Mouse (Mus musculus) mammary gland, adult 2 months (tissue): ENCODE measurements around the gene Gm10985. TPM values are rescaled to one million over a fixed set of nuclear protein-coding genes. Genes with fewer than 3 reads are reported as not detected.

Experiments
- polyA plus RNA-seq: library from polyadenylated mRNA; depleted of rRNA; stranded (reverse); fragments of >200 nt; gene quantifications from 2 replicates; pipeline ENCODE4 v1.2.3, GENCODE M21; 2012; ENCODE audit warnings: low replicate concordance; rRNA removed

Gene Gm10985
- not detected in 2 replicates for polyA plus RNA-seq

DNA sequence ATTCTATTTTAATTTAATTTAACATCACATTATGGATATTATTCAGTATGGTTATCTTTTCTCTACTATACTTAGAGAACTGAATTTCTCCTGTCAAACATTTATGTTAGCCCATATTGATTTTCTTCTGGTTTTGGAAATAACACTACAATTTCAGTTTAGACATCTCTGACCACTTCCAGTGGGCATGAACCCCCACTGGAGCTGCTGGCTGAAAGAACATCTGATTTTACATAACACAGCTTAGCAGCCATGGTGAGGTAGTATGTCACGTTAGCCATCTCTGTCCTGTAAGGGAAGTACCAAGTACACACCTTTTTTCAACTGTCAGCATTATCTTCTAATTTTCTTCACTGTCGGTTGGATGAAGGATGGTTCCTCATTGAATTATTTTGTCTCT, at the start of gene Gm10985:
Gene Gm10985, plus strand, starts transcription at position 301 of the 400 bp plus-strand sequence.

DNA sequence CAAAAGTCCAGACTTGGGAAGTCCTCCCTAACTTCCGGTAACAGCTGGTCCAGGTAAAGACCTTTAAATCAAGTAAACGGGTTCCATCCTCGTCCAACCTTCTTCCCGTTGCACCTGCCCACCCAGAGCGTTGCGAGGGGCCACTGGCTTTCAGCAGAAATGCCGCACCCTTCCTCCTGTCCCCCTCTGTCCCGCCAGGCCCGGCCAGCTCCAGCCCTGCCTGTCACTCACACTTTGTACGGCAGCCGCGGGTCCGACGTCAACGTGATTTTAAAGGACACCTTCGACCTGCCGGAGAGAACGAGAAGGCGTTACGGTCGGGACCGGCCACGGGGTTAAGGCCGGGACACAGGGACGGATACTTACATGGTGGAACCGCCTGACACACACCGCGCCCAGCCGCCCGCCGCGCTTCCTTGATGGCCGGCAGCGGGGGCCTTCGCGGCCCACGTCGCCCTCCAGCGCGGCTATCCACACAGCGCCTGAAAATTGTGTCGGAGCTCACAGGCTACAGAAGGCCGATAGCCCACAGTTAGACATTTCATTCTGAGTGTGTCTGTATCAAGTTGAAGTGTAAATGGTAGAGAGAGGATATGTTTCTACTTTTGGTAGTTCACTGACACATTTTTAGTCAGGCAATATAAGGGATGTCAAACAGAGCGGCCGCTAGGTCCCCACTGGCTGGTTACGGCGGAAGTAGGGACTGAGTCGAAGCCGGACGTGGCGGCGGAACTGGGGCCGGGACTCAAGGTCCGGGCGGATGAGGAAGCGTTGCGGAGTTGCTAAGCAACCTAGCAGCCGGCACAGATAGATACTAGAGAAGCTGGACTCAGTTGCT, 18.7 kb downstream of the Gm10985 start, which contains the start of gene Ufm1:
Gene Ufm1, minus strand, starts transcription at position 448 of the 838 bp plus-strand sequence.

Other genes with a start within 250 kb of the Gm10985 start
- 0.54 and 0.79 TPM in 2 replicates for gene Frem2, start 187.7 kb upstream of the Gm10985 start, polyA plus RNA-seq
- 2.1 and 12.2 TPM in 2 replicates for gene Ufm1, start 18.7 kb downstream of the Gm10985 start, polyA plus RNA-seq